Mouse (Mus musculus): ENCODE measurements around the gene Atp5j. TPM values are rescaled to one million over a fixed set of nuclear protein-coding genes. Genes with fewer than 3 reads are reported as not detected.

Atp5j gene
- total RNA-seq, 2 experiments from 2014 or later = 1,010 to 1,148 TPM

DNA sequence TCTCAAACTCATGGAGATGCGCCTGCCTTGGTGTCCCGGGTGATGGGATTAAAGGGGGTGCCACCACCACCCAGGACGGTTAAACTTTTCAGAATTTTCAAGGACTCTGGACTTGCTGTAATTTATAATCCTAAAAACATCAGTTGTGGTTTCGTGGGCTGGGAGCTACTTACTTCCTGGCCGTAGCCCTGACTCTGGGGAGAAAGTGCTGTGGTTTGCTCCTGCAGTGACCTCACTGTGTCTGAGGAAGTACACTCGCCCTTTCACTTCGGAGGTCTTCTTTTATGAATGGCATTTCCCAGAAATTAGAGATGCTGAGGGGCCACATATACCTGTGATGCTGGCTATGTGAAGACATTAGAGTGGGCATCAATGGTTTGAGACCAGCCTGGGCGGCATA is 20.9 kb downstream of the Atp5j start:
- DNase-seq = no peak
- intact Hi-C loops (cut with DNase I; ENCODE audit: low total_unique reads) = no loop called here

DNA sequence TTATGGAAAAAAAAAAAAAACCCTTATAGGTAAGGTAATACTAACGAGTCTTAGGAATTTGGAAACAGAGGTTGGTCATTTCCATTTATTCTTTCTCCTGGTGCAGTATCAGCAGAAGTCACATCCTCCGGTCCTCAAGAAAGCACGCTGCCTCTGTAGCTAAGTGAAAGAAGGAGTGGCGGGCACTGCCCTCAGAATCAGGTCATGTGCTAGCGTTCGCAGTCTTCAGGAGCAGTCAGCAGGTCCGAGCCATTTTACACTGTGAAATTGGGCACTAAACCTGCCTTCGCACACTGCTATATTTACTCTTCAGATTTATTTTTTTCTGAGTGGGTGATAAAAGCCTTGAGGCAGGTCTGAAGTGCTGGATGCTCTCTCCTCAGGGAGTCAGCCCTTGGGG is 21.6 kb downstream of the Atp5j start:
- DNase-seq = no peak
- intact Hi-C loops (cut with DNase I; ENCODE audit: low total_unique reads) = no loop called here

DNA sequence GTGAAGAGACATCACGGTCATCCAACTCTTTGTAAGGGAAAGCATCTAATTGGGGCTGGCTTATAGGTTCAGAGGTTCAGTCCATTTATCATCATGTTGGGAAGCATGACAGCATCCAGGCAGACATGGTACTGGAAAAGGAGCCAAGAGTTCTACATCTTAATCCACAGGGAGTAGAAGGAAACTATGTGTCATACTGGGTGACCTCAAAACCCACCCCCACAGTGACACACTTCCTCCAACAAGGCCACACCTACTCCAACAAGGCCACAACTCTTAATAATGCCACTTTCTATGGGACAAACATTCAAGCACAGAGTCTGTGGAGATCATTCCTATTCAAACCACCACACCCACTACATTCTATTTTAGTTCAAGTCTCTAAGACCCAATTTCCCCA is 25.2 kb downstream of the Atp5j start:
- intact Hi-C loops (cut with DNase I; ENCODE audit: low total_unique reads) = no loop called here

DNA sequence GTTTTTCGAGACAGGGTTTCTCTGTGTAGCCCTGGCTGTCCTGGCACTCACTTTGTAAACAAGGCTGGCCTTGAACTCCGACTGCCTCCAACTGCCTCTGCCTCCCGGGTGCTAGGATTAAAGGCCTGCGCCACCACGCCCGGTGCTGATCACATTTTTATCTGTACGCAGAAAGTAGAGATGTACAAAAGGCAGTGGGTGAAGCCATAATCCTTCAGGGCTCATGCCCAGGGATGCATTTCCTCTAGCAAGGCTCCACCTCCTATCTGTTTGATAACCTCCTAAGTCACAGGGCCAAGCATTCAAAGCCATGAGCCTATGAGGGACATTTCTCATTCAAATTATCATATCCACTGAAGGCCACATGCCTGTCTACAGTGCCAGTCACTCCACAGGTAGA is 27.6 kb downstream of the Atp5j start:
- no peak for DNase-seq
- intact Hi-C loops (cut with DNase I; ENCODE audit: low total_unique reads) = no loop called here

More for the DNA sequence above, 25.2 kb downstream of the Atp5j start:
- no peak for DNase-seq

DNA sequence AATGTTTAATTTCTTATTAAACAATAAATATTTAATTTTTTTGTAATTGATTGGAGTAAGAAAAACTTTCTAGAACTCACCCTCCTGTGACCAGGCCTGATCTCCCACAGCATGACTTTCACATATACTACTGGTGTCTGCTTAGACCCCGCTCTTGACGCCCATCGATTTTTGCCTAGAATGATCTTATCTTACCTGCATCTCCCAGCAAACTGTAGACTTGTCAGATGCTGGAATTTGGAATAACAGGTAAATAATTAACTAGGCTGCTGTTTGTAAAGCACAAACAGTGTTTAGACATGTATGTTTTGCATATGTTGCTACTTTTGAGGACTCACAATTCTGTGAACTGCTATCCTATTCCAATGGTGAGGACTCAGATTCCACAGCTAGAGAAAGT is 29.2 kb downstream of the Atp5j start:
- DNase-seq = no peak
- intact Hi-C loops (cut with DNase I; ENCODE audit: low total_unique reads) = no loop called here

DNA sequence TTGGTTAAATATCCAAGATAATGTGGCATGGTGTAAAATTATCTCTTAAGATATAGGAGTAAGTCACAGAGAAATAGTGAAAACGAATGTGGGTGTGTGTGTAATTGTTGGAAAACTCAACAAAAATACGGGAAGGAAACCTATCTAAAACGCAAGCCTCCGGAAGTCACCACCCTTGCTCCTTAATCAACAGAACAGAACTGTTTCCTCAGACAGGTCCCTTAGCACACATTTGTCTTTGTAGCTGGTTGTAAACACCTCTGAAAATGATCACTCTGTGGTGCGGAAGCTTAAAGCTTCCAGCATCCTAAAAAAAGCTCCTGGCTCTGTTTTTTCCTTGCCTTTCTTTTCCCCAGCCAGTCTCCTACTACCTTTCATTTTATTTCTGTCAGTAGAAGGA is 30.6 kb downstream of the Atp5j start:
- DNase-seq = no peak
- intact Hi-C loops (cut with DNase I; ENCODE audit: low total_unique reads) = no loop called here

DNA sequence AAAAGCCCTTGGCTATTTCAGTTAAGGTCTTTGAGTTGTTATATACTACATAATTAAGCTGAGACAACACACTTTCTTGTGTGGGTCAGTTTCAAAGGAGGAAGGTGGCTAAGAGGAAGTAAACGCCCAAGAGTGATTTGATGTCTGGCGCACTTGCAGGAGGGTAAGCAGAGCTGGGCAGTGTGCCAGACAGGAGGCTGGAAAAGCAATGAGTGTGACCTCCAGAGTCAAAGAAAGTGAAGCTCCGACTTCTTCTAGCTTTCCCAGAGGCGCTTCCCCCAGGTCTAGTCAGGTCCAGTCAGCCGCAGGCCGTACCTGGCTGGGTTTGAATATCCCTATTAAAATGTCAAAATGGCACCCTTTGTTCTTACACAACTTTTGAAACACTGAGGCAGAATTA is 33.2 kb downstream of the Atp5j start:
- DNase-seq = peak; percentile 32
- intact Hi-C loops (cut with DNase I; ENCODE audit: low total_unique reads) = no loop called here

DNA sequence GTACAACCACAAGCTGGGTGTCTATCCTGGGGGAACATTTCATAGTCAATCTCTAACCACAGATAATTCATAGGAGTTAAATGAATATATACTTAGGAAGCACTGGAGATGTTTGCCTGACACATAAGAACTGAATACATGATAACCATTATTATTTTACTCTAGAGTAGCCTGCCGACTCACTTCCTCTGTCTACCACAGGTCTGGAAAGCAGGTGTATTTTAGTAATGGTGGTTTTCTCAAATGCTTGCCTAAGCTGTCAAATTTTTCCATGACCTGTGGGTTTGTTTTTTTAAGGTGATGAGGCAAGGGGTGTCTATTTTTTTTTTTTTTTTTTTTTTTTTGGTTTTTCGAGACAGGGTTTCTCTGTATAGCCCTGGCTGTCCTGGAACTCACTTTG is 35.4 kb downstream of the Atp5j start:
- no peak for DNase-seq
- intact Hi-C loops (cut with DNase I; ENCODE audit: low total_unique reads) = no loop called here

DNA sequence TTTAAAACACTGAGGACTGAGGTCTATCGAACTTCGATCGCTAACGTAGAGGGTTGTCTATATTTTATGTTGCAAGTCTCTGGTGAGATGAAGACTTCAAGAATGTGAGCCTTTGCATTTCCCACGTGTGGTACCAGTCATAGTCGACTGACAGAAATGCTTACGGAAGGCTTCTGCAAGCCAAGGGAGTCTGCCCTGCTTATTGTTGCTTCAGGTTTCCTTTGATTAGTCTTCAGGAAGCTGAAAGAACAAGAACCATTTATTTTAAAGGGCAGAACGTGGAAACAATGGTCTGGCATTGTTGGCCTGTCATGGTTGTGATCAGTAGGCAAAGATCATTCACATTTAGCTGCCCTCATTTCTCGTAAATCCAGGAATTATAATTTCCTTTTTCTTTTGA is 38.7 kb downstream of the Atp5j start:
- intact Hi-C loops (cut with DNase I; ENCODE audit: low total_unique reads) = no loop called here
- DNase-seq = no peak

DNA sequence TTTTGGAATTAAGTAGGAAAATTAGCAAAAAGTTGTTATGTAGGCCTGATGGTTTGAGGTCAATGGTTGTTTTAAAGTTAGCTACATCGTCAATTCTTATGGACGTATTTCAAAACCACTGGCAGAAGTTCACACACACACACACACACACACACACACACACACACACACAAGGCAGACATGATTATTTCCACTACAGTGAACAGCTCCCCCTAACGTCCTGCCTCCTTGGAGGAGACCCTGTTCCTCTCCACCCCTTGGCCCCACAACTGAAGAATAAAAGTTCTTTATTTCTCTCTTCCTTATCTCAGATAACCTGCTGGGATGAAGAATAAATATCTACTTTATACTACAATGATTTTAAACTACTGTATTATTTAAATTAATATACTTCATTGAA is 40.1 kb downstream of the Atp5j start:
- DNase-seq = no peak
- intact Hi-C loops (cut with DNase I; ENCODE audit: low total_unique reads) = no loop called here

DNA sequence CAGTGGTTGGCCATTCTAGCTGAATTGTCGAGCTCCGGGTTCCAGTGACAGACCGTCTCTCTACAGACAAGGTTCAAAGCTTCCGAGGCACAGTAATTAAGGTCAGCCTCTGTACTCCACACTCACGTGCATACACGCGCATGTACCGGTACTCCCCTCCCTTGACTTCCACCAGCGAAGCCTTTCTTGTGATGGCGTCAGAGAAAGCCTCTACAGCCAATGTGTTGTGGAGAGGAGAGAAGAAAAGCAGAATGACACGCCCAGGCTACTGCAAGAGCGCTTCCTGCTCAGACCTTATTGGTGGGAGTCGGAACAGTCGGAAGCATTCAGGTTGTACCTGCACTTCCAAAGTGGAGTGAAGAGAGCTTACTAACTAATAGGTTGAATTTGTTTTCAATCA is 42.0 kb downstream of the Atp5j start:
- intact Hi-C loops (cut with DNase I; ENCODE audit: low total_unique reads) = no loop called here
- no peak for DNase-seq

DNA sequence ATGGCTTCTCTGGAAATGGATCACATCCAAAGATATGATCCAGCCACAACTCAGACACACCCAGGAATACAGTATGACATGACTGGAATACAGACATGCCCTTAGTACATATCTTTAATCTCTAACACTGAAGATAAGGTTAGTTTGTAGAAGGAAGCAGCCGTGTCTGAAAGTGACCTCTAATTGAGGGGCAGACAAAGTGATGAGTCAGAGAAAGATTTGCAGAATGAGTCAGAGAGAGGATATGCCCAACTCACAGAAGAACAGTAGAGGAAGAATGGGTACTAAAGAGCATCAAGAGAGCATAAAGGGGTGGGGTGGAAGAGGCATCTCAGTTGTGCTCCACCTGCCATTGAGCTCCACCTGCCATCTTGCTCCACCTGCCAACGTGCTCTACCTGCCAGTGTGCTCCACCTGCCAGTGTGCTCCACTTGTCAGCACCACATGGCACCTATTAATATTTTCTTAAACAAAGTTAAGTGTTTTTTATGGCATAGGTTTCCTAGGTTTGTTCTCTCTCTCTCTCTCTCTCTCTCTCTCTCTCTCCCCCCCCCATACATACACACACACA is 44.7 kb downstream of the Atp5j start:
- intact Hi-C loops (cut with DNase I; ENCODE audit: low total_unique reads) = no loop called here
- DNase-seq = no peak

DNA sequence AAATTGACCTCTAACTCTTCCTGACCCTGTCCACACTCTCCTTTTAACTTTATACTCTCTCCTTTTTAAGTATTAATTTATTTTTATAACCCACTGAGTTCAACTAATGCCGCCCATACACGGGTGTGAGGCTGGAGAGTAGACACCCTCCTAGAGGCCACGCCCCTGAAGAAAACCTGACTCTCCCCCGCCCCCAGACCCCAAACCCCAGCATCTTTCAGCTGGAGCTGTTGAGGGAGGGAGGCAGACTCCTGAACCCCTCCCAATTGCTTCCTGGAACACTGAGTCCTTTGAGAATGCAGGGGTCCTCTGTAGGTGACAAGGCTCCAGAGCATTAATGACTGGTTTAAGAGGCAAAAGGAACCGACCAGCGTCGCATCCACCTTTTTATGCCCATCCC is 50.5 kb downstream of the Atp5j start:
- intact Hi-C loops (cut with DNase I; ENCODE audit: low total_unique reads) = no loop called here

DNA sequence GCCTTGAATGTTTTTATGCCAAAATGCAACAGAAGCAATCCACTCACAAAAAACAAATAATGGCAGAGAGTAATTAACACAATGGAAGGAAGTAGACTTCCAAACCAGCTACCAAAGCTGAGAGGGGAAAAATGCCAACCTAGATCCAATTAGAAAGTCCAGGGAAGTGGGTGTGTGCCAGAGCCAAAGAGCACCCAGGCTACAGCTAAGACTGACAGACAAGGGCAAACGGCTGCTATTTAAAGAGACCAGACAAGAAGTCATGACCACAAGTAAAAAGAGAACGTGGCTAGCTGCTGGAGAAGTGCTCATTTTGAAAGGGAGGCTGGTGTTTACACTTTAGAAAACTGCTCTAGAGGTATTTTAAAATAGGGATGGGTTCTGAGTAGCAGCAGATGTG is 52.1 kb downstream of the Atp5j start:
- DNase-seq = peak; percentile 6
- intact Hi-C loops (cut with DNase I; ENCODE audit: low total_unique reads) = no loop called here

More for the DNA sequence above, 50.5 kb downstream of the Atp5j start:
- no peak for DNase-seq

DNA sequence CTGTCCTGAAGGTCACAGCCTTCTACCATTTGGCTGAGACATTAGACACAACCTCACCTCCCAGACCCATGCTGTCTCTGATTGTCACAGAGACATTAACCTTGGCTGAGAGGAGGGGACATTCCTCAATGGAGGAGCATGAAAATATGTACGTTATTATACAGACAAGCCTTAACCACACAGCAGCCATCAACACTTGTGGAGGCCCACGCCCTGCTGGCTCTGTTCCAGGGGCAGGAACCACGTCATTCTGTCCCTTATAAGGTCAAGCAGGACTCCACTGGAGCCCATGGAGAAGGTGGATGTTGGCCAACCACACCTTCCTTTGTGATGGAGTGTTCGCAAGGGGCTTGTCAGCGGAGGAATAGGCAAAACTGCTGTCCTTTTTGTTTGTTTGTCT is 55.7 kb downstream of the Atp5j start:
- DNase-seq = no peak
- intact Hi-C loops (cut with DNase I; ENCODE audit: low total_unique reads) = loop anchor here (5.0 kb wide), 1 partner anchor 38 kb away; no protein-coding TSS in a partner anchor

DNA sequence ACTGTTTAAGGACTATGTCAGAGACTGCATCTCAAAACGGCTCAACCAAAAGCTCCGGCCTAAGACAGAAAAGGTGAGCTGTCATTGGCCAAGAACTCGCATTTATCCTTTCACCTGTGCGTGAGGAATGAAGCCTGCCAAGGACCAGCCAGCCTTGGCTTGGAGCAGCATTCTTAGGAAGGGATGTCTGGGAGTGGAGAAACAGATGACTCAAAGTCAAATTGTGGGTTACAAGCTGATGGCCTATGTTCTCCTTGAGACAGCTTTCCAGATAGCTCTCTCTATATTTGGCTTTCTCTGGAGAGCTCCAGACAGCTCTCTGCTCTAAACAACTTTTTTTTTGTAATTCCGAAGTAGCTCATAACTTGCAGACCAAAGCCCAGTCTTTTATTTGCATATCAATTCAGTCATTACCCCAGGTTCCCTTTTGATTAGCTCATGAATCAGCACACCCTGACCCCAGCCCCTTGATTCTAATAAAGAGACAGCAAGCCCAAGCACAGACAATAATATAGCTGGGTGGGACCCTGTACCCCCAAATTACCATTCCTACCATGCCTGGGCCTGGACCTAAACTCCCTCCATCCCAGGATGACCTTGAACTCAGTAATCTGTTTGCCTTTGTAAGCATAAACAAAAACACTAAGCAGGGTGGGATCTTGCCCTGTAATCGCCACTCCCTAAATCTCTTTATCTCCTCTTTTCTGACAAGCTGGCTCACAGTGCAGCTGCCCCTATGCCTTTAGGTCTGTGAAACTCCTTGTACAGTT is 56.4 kb downstream of the Atp5j start:
- no peak for DNase-seq
- intact Hi-C loops (cut with DNase I; ENCODE audit: low total_unique reads) = loop anchor here (5.0 kb wide), 1 partner anchor 38 kb away; no protein-coding TSS in a partner anchor

DNA sequence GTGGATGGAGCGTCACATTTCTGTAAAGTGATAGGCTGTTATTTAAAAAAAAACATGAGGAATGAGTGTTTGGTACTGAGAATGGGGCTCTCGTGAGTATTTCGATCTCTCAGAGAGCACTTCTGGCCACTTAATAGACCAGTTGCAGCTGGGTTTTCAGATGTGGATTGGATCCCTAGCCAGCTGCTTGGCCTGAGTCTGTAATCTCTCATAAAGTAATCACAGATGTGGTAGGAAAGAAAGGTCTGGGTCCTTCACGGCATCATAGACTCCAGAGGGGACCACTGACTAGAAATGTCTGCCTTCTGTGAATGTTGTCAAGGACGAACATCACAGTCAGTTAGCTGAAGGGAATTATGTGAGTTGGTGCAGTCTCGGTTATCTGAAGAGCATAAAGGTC is 57.0 kb downstream of the Atp5j start:
- DNase-seq = no peak
- intact Hi-C loops (cut with DNase I; ENCODE audit: low total_unique reads) = loop anchor here (5.0 kb wide), 1 partner anchor 39 kb away; no protein-coding TSS in a partner anchor

All from gastrocnemius, postnatal 14 days (tissue).